Mouse (Mus musculus) frontal cortex, adult (tissue): ENCODE measurements around the gene Avpi1.
"Not testable (repeated sequence)": the region's sequence is repeated elsewhere in the genome, so short reads cannot be mapped to it uniquely, and the experiment has no call there.

Experiments
- ATAC-seq: cut with Nextera tagmentation; 2 replicates; pipeline ENCODE4 v1.9.2; 2017; ENCODE audit warnings: mild to moderate bottlenecking, moderate library complexity, mixed read lengths; ENCODE audit not compliant: low TSS enrichment

Avpi1 gene

DNA sequence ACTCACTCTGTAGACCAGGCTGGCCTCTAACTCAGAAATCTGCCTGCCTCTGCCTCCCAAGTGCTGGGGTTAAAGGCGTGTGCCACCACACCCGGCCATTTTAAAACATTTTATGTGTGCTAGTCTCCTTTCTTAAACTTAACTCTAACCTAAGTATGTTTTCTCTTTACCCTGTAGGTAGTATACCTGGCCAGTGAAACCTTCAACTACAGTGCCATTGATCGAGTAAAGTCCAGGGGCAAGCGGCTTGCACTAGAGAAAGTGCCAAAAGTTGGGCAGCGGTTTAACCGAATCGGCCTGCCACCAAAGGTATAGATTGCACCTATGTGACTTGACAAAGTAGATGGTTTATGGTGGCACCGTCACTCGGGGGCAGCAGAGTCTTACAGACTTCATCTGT lies 24.2 kb downstream of the Avpi1 start:
- ATAC-seq: no peak

DNA sequence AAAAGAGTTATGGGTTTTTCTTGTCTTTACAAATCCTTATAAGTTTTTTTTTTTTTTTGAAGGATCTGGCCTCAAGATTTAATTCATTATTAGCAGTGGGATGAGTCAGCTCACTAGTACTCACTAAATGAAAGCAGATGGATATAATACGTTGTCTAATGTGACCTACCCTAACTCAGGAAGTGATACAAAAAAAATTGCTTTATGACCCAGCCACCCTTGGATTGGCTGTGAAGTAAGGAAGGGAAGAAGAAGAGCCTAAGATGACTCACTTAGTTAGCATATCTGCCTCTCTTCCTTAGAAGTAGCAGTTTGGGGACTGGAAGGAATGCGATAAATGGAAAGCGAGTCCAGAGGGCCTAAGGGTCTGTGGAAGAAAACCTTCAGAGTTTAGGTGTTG lies 29.5 kb downstream of the Avpi1 start:
- no peak for ATAC-seq

DNA sequence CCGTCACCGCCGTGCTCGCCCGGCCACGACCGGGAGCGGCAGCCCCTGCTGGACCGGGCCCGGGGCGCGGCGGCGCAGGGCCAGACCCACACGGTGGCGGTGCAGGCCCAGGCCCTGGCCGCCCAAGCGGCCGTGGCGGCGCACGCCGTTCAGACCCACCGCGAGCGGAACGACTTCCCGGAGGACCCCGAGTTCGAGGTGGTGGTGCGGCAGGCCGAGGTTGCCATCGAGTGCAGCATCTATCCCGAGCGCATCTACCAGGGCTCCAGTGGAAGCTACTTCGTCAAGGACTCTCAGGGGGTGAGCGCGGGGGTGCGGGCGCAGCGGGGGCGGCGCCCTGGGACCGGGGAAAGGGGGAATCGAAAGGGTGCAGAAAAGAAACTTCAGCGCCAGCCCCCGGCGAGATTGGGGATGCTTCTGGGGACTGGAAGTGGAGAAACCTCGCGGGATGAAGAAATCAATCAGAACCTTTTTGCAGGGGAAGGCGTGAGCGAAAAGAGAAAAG lies 38.2 kb downstream of the Avpi1 start:
- ATAC-seq: peak; percentile 21; the same call in 1 of the 2 replicates

DNA sequence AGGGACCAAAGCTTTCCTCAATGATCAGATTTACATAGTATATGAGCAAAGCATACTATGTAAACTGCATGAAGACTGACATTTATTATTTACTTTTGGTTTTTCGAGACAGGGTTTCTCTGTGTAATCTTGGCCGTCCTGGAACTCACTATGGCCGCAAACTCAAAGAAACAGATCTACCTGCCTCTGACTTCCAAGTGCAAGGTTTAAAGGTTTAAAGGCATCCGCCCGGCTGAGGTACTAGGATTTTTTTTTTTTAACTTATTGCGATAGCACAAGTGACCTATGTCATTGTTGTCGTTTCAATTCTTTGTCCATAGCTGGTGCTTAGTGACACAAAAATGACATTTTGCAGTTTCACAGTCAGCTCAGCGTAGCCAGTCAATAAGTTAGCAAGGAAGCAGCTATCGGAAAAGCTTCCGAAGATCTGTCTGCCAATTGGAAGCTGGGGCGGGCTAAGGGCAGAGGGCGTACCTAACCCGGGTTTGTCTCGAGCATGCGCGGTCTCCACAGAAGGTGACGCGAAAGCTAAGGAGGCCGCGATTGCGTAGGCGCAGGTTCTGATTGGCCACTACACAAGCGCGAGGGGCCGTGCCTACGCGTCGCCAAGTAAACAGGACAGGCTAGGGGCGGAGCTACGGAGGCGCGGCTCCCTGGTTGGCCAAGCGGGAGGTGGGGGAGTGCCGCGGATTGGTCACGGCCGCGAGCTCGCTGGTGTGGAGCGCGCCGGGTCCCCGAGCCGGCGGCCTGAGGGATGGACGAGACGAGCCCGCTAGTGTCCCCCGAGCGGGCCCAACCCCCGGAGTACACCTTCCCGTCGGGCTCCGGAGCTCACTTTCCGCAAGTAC lies 38.9 kb downstream of the Avpi1 start, which contains the start of gene Pi4k2a:
TSS of gene Pi4k2a (plus strand) at position 723 of the 848 bp plus-strand sequence.
- peak; percentile 88 for ATAC-seq

DNA sequence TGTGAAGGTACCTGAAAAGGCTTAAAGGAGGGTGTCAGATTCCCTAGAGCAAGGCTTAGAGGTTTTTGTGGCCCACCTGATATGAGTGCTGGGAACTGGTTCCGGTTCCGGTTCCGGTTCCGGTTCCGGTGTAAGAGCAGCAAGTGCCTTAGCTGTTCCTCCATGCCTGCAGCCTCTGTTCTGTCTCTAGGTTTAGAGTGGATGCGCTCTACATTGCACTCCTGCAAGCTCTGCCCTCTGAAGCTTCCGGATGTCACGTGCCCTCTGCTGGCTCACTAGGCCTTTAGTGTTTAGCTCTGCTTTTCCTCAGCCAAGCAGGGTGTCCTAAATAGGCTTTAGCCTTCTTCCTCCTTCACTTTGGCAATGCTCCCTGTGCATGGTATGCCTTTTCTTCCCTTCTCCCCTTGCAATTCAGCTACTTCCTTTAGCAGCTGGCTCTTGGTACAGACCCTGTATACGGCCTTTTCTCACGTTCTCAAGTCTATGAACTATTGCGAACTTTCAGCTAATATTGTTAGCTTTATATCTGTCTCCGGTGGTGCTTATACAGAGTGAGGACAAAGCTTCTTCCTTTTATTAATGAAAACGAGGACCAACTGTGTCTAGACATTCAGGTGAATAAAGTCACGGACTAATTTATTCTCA lies 39.6 kb downstream of the Avpi1 start:
- peak; percentile 10; the same call in 1 of the 2 replicates for ATAC-seq

DNA sequence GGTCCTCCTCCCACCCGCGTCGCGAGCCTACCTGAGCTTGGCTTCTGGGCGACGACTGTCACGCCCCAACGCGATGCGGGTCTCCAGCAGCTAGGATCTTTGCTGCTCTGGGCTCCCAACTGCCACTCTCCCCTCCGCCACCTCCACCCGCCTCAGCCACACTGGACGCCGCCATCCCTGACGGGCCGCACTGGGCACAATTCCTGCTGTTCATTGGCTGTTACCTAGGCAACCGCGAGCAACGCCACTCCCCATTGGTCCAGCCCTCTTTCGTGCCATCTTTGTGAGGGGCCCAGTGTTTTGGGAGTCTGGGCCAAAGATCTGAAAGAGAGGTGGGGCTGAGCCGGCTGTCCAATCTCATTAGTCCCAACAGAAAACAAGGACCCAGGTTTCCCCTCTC lies 42.7 kb downstream of the Avpi1 start, which contains the start of gene Morn4:
TSS of gene Morn4 (minus strand) at position 192 of the 400 bp plus-strand sequence.
- ATAC-seq: peak; percentile 87

DNA sequence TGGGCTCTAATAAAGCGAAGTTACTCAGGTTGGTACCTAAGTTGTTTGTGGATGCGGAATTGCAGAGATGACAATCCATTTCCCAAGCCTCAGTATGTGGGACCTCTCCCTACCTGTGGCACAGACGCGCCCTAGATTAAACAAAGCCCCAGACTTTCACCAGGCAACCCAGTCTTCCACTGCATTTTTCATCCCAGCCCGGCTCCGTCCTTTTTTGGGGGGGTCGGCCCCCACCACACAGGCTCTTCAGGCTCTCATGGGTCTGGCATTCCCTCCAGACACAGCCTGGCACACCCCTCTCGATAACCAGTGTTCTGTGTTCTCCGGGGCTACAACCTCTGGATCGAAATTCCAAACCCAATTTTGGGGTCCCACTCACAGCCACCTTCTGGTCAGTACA lies 43.2 kb downstream of the Avpi1 start:
- 0 out of 2 replicates have a peak, but pooled peaks have one; percentile 1 for ATAC-seq

DNA sequence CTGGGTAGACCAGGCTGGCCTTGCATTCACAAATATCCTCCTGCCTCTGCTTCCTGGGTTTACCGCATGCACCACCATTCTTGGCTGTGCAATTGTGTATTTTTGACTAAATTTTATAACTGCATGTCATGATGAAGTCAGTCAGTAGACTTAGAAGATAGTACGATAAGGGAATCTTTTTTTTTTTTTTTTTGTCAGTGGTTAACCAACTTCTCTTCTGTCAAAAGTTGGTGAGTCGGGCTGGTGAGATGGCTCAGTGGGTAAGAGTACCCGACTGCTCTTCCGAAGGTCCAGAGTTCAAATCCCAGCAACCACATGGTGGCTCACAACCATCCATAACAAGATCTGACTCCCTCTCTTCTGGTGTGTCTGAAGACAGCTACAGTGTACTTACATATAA lies 47.2 kb downstream of the Avpi1 start:
- not testable (repeated sequence) for ATAC-seq

DNA sequence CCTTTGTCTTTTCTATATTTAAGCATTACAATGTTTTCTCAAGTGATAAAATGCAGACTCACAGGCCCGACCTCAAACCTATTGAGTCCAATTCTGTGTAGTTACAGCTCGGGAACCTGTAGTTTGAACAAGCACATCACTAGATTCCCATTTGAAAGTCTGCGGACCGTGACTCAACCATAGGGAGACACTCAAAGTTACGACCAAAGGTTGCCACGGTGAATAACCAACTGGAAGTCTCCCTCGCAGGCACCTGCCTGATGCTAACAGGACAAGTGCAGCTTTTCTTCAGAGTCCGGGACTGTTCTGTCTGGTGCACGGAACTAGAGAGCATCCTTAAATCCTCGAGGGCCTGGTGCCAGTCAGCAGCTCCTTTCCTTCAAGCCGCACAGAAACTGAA lies 48.4 kb downstream of the Avpi1 start:
- no peak for ATAC-seq

DNA sequence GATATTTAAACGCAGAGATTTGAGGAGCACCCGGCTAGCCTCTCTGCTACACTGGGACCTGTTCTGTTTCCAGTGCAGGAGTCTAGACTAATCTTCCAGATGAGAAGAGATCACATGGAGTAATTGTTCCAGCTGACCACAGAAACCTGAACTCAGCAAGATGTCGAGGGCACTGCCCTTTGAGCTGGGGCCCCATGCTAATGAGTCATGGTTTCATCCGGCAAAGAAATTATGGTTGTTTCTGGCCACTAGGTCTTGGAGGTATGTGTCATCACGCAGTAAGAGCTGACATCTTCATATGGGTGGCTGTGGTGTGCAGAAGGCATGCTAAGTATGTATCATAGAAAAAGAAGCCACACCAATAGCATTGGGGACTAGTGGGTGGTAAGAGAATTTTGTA lies 48.9 kb downstream of the Avpi1 start:
- ATAC-seq: no peak

DNA sequence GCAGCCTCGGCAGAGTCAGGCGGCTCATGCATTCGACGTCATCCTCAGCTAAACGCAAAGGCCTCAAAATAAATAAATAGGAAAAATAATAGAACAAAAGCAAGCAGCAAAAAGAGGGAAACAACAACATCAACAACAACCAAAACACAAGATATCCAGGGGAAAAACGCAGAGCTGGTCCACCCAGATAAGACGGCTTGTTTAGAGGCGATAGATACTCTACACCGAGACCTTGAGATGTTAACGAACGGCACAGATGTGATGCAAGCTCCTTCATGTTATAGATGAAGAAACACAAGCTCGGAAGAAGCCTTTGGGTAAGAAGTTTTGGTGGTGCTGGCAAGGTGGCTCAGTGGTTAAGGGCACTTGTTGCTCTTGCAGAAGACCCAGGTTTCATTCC lies 49.9 kb downstream of the Avpi1 start:
- ATAC-seq: no peak

DNA sequence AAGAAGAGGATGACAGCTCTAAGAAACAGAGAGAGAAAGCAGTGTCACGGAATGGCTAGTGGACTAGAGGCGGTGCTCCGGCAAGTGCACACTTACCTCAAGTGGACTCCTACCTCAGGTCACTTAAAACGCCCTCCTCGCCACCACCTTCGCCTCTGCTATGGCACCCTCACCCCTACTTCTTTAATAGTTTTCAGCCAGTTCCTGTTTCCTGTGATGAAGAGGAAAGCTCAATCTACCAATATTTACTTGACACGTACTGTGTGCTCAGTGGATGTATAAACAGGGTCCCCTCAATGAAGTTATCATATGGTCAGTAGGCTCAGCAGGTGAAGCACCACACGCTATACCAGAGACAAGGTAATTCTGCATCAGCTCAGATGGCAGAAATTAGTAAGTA lies 50.3 kb downstream of the Avpi1 start:
- ATAC-seq: no peak

DNA sequence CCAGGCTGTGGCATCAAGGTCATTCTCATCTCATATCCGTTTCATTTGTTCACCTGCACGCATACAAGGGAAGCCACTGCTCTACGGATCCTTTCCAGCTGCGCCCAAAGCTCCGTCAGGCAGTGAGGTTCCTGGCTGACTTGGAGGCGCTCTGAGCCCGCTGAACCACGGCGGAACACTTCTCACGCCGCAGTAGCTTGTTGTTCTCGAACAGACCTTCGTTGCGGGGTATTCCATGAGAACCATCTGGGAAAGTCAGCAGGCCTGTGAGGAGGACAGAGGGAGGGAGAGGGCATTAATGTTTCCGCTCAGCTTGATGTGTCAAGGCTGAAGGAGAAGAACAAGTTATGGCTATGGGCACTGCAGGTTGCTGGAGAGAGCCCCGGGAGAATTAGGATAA lies 52.9 kb downstream of the Avpi1 start:
- ATAC-seq: no peak

DNA sequence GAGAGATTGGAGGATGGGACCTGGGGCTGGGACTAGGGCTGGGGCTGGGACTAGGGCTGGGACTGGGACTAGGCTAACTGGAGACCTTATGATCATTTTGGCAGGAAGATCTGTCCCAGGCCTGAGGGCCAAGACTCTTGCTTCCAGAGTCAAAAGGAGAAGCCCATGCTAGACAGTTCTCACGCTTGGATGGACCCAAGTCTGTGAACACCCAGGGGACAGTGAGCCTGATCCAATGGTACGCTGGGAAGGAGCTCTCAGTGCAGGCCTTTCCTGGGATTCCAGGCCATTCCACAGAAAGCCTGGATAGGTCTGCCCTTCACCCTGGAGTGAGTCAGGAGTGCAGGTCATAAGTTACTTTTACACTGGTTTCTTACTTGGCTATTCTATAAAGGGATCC lies 53.8 kb downstream of the Avpi1 start:
- no peak for ATAC-seq
